Mouse (Mus musculus) thymus, adult 18-20 months (tissue): Measurements from ENCODE around the gene Gbf1.

Source experiments
- DNase-seq, 2 experiments: peaks; one replicate each; pipeline ENCODE4 v3.0.0; 2022; ENCODE audit warnings: mixed read lengths in 2 of 2

Gene Gbf1

DNA sequence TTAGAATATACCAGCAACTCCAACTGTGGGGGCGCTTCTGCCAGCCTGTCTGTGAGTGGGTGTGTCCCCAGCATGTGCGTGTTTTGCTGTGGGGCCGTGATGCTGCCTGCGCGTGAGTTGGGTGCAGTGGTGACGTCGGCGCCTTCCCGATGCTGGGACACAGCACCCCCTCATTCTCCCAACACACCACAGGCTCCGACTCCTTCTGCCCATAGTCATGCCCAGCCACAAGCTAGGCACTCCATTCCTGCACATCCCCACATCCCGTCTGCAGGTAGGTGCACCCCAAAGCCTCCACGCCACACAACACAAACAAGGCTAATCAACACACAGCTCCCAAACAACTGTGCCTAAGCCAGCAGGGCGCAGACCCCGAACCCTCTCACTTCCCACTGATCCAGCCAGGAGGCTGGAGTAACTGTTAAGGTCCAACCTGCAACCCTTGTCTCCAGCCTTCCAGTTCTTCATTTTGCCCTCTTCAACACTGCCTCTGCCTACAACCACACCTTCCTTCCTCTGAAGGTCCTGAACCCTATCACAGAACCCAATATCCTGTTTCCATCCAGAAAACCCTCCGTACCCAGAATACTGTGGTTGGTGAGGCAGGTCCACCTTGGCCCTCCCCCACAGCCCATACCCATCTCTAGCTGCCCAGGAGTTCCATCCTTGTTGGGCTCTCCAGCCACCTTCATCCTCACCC is 164.7 kb downstream of the Gbf1 start:
- peak in 1 of 2 experiments; percentile 0 for DNase-seq

DNA sequence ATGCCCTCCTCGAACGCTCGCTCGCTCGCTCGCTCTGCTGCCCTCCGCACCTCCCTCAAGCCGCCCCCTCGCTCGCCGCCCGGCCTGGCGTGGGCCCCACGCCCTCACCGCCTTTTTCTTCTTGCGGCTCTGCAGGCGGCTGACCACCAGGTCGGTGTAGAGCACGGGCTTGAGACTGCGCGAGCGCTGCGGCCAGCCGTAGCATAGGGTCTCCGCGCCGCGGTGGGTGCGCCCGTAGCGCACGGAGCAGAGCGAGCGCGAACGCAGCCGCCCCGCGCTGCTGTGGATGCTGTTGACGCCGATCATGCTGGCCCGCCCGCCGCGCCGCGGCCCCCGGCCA is 165.2 kb downstream of the Gbf1 start:
- DNase-seq, result no peak

GRCm38 (mm10) chr19:46318031-46318471 is 165.7 kb downstream of the Gbf1 start:
- DNase-seq, result peak; percentile 1

GRCm38 (mm10) chr19:46318586-46319378 is 166.5 kb downstream of the Gbf1 start:
- DNase-seq, result peak in 1 of 2 experiments; percentile 13

GRCm38 (mm10) chr19:46320076-46320785 is 167.9 kb downstream of the Gbf1 start:
- DNase-seq, result peak in 1 of 2 experiments; percentile 1

DNA sequence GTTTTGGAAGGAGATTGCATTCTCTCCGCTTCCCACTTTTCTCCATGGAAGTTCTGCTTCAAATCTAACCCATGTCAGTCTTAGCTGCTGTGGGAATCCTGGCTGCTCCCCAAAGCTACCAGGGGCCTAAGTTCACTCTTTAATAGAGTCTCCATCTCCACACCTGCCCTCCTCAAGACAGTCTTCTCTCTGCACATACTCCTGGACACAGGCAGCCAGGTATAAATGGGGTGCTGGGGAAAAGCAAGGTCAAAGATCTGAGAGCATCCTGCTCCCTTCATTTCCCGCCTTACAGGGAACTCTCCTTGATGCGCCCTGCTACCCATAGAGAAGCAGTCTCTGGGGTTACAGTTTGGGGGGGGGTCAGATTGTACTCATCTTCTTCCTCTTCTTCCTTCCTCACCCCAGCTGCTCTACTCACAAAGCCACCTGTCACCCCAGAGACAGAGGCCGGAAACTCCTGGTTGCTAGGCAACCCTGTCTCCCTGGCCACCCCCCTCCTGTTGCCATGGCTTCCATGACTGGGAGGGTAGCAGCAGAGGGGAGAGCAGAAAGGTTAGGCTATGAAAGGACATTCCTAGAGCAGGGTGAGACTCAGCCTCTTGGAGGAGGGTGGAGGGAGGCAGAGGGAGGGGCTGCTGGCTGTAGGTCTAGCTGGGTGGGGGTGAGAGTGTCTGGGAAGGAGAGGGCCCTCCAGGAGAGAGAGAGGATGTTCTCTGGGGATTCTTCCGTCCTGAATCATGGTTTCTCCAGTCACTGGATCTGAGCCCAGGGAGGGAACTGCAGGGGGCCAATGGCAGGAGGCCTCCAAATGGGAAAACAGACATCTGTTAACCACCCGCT is 169.0 kb downstream of the Gbf1 start:
- peak in 1 of 2 experiments; percentile 71 for DNase-seq

GRCm38 (mm10) chr19:46322144-46322995 is 170.1 kb downstream of the Gbf1 start:
- no peak for DNase-seq

DNA sequence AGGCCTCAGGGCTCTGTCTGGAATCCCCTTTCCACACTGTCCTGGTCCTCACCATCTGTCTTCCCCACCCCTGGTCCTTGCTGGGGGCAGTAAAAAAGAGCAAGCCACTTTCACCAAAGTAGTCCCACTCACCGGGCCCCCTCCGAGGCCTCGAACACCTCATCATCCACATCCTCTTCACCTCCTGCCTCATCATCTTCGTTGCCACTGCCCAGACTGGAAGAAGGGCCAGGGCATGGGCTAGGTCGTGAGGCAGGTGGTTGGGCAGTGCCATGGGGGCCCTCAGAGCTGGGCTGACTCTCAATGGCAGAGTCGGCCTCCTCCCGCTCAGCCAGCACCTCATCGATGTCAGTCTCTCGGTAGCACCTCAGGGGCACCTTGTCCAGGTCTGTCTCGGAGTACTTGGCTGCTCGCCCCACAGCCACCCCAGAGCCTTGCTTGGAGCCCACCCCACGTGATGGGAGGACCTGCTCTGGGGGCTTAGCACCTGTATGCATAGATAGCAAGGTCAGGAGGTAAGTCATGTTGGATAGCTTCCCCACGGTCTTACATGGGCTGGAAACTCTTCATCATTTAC is 170.8 kb downstream of the Gbf1 start:
- no peak for DNase-seq

GRCm38 (mm10) chr19:46323716-46324115 is 171.4 kb downstream of the Gbf1 start:
- no peak for DNase-seq

GRCm38 (mm10) chr19:46324366-46324765 is 172.1 kb downstream of the Gbf1 start:
- no peak for DNase-seq

GRCm38 (mm10) chr19:46324918-46325317 is 172.6 kb downstream of the Gbf1 start:
- no peak for DNase-seq

DNA sequence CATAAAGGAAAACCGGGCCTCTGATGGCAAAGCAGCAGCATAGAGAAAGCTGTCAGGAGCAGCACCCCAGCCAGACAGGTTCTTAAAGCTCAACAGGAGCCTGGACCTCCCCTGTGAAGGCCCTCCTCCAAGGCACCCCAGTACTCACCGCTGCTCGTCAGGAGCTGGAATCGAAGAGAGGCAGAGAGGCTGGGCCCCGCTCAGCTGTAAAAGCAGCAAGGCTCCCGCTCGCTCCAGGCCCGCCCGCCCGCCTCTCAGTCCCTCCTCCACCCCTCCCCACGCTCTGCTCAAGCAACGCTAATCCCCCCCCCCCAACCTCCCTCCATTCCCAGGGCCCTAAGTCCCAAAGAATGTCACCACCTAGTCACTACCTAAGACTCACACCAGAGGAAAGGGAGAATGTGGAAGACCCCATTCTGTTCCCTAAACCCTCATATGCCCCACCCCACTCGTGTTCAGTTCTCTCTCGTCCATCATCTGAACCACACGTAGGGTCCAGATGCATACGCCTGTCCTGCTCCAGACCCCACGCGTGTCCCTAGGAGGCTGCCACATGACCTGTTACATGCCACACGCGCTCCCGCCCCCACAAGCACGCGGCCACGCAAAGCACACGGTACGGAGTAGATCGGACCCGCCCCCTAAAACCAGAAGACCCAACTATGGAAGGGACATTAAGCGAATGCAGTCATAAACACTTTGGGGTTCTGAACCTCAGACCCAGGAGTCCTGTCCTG is 173.9 kb downstream of the Gbf1 start:
- no peak for DNase-seq

DNA sequence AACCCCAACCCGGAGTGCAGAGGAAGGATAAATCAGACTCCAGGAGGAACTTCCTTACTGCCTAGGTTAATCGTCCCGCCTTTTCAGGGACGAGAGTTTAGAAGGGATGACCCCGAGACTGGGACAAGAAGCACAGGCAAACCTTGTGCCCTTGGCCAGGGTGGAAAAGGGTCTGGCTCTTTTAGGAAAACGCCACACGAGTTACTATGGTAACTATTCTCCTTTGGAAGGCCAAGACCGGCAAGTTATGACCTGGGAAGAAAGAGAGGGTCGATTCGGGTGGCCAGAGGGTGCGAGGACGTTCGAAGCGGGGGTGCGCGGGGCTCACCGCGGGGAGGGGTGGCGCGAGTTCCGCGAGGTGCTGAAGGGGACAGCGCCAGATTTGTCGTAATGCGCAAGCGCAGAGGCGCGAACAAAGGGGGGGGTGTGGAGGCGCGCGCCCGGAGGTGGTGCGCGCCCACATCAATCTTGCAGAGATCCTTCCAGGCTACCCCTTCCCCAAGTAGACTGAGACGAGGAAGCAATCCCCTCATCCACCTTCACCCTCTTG is 174.5 kb downstream of the Gbf1 start, which contains the start of gene Psd:
Gene Psd, minus strand, starts transcription at position 401 of the 550 bp plus-strand sequence.
- no peak for DNase-seq

- DNase-seq, result no peak
Measured at GRCm38 (mm10) chr19:46327531-46328064, 175.3 kb downstream of the Gbf1 start.

DNA sequence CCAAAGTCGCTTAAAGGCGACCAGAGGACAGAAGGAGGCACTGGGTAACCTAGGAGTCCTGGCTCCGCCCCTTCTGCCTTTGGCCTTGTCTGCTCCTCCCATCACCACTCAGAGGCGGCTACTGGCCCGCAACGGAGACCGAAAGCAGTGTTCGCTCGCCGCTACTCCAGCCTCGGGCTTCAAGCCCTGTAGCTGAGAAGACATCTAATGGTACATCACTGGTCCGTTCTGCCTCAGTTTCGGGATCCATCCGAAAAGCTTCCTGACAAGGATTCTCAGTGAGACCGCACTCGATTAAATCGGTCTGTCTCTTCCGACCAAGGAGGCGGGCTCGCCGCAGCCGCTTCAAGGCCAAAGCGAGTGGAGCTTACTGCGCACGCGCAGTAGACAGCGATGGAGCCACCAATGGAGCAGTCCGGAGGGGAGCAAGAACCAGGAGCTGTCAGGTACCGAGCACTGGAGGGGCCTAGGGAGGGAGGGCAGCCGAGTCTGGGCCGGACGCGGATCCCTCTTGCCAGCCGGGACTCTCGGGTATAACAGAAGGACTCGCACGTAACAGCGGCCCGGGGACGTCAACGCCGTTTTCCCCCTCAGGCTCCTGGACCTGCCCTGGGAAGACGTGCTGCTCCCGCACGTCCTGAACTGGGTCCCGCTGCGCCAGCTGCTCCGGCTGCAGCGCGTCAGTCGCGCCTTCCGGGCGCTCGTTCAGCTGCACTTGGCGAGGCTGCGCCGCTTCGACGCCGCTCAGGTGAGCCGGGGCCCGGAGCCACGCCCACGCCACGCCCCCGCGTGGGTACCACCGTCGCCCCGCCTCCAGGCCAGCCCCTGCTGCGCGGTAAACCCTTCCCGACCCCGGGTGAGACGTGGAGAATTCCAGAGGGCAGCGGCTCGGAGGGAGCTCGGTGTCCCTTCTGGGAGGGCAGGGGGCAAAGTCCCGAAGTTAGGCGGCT is 176.0 kb downstream of the Gbf1 start, which contains the start of gene Fbxl15:
Gene Fbxl15, plus strand, starts transcription at position 104 of the 950 bp plus-strand sequence.
- DNase-seq, result peak; percentile 80 to 85

DNA sequence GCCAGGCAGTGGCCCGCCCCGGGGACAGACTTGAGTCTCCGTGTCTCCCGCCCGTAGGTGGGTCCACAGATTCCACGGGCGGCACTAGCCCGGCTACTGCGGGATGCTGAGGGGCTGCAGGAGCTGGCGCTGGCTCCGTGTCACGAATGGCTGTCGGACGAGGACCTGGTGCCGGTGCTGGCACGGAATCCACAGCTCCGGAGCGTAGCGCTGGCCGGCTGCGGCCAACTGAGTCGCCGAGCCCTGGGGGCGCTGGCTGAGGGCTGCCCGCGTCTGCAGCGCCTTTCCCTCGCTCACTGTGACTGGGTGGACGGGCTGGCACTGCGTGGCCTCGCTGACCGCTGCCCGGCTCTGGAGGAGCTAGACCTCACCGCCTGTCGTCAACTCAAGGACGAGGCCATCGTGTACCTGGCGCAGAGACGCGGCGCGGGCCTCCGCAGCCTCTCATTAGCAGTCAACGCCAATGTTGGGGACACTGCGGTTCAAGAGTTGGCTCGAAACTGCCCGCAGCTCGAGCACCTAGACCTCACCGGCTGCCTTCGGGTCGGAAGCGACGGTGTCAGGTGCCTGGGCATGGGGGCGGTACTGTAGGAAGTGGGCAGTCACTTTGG is 176.8 kb downstream of the Gbf1 start:
- DNase-seq, result no peak

GRCm38 (mm10) chr19:46329951-46330350 is 177.6 kb downstream of the Gbf1 start:
- no peak for DNase-seq

DNA sequence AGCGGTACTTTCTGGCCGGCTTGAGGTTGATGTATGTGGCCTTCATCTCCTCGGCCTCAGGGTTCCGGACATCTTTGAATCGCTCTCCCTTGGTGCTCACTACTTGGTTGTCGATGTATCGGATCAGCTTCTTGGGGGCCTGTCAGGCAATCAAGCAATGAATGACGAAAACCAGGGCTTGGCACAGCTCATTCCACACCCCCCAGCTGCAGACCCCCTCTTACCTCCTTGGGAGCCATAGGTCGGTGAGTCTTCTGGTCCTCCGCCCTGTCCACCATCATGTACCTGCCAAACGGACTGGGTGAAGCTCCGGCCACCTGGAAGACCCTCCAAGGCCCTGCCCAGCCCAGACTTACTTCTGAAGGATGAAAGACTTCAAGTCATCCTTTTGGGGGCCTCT is 178.4 kb downstream of the Gbf1 start:
- no peak for DNase-seq
